In the genomic region with DNA sequence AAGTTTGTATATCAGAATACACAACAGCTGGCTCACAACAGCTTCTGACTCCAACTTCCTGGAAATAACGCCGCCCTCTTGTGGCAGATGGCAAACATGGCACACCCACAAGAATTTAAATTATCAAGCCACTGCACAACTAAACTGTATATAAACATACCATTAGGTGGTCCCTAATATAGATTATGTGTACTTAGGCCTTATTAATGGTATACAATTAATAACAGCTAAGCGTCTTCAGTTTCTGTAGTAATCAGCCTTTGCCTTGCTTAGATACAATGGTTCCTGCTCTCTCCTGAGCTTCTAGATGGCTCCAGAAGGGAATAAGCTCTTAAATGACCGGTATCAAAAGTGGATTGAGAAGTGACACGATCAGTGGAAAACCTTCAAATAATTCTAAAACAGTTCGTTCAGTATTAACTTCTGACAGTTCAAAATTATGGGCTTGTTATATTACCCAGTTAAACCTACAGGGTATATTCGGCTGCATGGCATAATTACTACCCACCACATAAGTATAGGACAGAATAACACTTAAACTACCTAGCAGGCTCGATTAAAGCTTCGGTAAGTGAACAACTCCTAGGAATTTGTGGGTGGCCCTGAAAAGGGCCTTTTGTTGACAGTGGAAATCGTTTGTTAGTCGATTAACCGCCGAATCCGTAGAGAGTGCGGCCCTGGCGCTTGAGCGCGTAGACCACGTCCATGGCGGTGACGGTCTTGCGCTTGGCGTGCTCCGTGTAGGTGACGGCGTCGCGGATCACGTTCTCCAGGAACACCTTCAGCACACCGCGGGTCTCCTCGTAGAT, we compare ENCODE assay signal across 2 mouse cellular contexts.
TF ChIP-seq lines count a peak whose summit lies in the region.

No protein-coding gene starts in this region.

TF ChIP-seq in C2C12, 6 proteins besides CTCF, POLR2A, EP300 and RAD21:
- TF ChIP-seq USF1 (IDR thresholded peaks at IDR 0.05; ENCODE audit: low read depth) (no peak), FOSL1 (IDR thresholded peaks at IDR 0.05; ENCODE audit: insufficient read depth, low read length, poor library complexity, severe bottlenecking) (no peak), MYOG (IDR thresholded peaks at IDR 0.05; ENCODE audit: control insufficient read depth, extremely low read depth, insufficient read length) (no peak), CEBPB (IDR thresholded peaks at IDR 0.05; ENCODE audit: low read depth) (no peak), MYOD1 (IDR thresholded peaks at IDR 0.05; ENCODE audit: control insufficient read depth, insufficient read length, low read depth) (no peak), MAX (IDR thresholded peaks at IDR 0.05) (no peak)
TF ChIP-seq in C2C12: peak in this region for 0.

TF ChIP-seq in MEL, 35 proteins besides CTCF, POLR2A, EP300 and RAD21:
- TF ChIP-seq USF1 (IDR thresholded peaks at IDR 0.05; ENCODE audit: low read depth, low read length) (no peak), NRF1 (IDR thresholded peaks at IDR 0.05; ENCODE audit: insufficient read depth, low read depth, low read length, poor library complexity, severe bottlenecking) (no peak), MEF2A (IDR thresholded peaks at IDR 0.05; ENCODE audit: extremely low read depth, insufficient replicate concordance, low read depth, low read length, poor library complexity, severe bottlenecking) (no peak), TBP (IDR thresholded peaks at IDR 0.05; ENCODE audit: low read depth, low read length) (peak; percentile 21; the same call in 1 of the 2 replicates), ETS1 (IDR thresholded peaks at IDR 0.05; ENCODE audit: low read depth, low read length) (no peak), USF2 (IDR thresholded peaks at IDR 0.05; ENCODE audit: borderline replicate concordance in 1 of 2, insufficient read depth in 1 of 2, low read depth in 1 of 2, low read length in 2 of 2) (no peak), ZC3H11A (IDR thresholded peaks at IDR 0.05; ENCODE audit: low read depth, low read length) (no peak), BHLHE40 (IDR thresholded peaks at IDR 0.05; ENCODE audit: borderline replicate concordance, low read depth, low read length) (no peak), TCF12 (IDR thresholded peaks at IDR 0.05; ENCODE audit: low read depth, low read length) (no peak), E2F4 (IDR thresholded peaks at IDR 0.05; ENCODE audit: borderline replicate concordance, low read depth, low read length) (no peak), UBTF (IDR thresholded peaks at IDR 0.05; ENCODE audit: borderline replicate concordance, insufficient read depth, low read depth, low read length) (peak; percentile 97), MAFK (IDR thresholded peaks at IDR 0.05; ENCODE audit: borderline replicate concordance, low read depth, low read length) (no peak), TAL1 (IDR thresholded peaks at IDR 0.05; ENCODE audit: low read length) (no peak), POLR2AphosphoS5 (IDR thresholded peaks at IDR 0.05; ENCODE audit: borderline replicate concordance, low read depth, low read length) (no peak; the same call in 1 of the 2 replicates)
